Mouse (Mus musculus): Measurements from ENCODE around the gene Notum.

Notum gene

DNA sequence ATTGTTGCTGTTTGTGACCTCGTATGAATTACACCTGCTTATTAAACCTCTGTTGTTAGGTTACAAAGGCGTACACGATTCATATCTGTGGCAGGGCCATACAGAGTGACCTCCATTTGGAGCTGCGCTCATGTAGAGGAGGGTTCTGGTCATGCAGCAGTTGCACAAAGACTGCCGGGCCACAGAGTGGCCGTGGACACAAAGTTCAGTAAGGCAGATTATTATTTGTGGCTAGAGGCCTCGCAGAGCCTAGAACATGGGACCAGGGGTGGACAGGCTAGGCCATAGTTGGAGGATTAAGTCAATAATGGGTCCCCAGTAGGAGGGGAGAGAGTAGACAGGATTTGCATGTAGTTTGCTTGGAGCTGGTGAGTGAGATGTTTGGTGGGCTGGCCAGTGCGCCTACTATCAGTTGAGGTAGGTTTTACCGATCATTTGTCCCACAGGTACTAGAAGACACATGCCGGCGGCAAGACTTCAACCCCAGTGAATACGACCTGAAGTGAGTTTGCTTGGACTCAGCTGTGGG is 12.7 kb upstream of the Notum start:
- DNase-seq: no peak

DNA sequence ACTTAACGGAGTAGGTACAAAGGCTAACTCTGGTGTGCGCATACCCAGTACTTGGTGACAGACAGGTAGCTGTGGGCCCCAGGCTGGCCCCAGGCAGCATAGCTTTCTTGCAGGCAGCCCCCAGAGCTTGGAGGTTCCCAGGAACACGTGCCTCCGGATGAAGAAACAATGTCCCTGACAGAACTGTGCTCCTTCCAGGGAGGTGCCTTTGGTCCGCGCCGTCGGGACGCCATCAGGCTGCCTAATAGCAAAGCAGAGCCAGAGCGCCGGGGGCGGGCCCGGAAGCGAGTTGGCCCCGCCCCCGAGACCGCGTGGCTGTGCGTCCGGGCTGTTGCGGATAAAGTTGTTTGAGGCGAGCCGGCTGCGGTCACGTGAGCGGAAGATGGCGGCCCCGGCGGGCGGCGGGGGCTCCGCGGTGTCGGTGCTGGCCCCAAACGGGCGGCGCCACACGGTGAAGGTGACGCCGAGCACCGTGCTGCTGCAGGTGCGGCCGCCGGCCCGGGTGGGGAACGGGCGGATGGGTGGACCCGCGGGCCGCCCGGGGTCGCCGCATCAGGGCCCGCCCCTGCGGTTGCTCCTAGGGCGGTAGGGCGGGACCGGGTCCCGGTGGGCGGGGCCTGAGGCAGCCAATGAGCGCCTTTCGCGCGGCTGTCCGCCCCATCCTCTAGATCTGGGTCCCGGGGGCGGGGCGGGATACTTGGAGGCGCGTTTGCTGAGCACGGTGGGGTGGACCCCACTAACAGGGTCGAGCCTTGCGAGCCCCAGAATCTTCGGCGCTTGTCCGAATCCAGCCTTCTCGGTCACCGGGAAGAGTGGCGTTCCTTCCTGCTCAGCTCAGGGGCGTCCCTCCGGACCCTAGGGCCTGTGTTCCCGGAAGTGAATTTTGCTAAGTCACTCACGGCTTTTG is 12.0 kb upstream of the Notum start, which contains the start of gene Aspscr1:
Aspscr1 (plus strand) TSS at position 287 of the 907 bp plus-strand sequence.
- DNase-seq: peak; percentile 95 to 96

DNA sequence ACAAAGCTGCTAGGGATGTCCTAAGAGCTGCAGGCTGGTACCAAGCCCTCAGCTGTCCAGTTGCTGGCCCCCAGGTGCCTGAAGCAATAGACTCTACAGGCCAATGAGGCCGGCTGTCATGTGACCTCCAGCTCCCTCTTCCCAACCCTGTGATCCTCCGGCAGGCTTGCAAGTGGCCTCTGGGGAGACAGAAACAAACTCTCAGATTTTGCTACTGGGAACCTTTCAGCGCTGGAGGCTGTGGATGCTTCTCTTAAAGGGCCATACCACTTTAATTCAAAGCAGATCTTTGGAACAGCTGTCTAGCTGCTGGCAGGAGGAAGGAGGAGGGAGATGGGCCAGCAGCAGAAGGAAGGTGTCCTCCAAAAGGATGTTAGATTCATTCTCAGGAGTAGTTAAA is 5.6 kb upstream of the Notum start:
- no peak for DNase-seq

DNA sequence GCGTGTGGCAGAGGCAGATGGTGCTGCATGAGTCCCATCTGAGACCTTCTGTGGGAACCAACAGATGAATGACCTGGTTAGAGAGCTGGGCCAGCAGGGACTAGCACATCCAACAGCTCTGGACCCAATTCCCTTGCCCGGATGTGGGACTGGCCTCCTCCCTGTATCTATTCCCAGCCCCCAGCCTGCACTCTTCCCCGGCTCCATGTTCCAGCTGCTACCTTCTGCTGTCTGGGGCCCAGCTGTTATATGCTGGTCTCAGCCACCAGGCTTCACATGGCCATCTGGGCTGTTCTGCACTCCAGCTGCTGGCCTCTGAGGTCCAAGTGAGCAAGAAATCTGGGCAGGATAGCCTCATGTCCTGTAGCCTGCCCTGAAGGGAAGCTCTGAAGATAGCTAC is 4.4 kb upstream of the Notum start:
- DNase-seq: no peak

GRCm38 (mm10) chr11:120663714-120664113 is 2.7 kb upstream of the Notum start:
- DNase-seq: no peak

- DNase-seq: peak; percentile 37 to 46
These were observed 1.8 kb upstream of the Notum start for GRCm38 (mm10) chr11:120662759-120663158.

DNA sequence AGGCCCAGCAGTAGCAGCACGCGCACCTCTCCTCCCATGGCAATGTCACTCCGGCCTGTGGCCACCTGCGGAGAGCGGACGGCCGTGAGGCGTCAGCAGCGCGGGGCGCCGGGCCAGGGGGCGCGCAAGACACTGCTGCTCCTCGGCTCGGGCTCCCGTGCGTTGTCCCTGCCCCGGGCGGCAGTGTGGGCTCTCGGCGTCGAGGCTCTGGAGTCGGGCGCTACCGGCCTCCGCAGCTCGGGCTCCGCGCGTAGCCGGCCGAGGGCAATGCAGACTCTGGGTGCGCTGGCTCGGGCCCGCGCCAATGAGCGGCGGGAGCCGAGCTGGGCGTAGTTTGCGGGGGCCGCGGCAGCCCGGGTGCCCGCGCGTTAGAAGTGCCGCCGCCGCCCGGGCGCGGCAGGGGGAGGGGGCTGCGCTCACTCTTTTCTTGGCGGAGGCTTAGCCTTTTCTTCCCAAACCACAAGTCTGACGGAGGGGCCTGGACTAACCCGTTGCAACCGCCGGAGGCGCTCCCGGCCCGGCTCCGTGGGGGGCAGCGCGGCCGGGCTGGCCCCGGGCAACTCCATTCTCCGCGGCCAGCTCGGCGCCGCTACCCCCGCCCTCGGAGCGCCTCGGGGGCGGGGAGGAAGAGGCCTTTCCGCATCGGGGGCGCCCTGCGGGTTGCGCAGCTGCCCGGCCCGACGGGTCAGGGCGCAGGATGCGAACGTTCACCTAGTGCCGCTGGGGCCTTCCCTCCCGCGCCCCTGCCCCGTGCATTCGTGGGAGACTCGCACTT is 487 bp downstream of the Notum start:
- peak; percentile 25 to 57 for DNase-seq

GRCm38 (mm10) chr11:120659509-120660300 is 1.3 kb downstream of the Notum start:
- DNase-seq: no peak

DNA sequence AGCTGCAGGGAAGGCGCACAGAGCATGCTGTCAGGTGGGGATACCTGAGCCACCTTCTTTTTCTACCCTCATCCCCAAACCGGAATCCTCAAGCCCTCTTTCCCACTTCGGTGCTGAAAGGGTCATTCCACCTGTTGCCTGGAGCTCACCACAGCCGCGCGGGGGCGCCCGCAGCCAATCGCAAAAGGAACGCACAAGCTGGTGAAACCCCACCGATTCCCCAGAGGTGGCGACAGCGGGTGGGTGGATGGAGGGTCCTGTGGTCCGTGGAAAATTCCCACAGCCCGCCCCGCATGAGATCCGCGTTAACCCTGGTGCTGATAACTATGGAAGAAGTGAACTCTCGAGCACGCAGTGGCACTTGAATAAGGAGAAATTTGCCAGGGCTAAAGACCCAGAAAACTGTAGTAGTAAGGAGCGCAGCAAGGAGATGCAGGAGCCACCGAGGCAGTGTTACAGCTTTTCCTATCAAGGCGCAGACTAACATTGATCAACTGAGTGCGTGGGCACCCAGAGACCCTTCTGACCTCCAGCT is 2.0 kb downstream of the Notum start:
- DNase-seq: peak; percentile 75 to 81

DNA sequence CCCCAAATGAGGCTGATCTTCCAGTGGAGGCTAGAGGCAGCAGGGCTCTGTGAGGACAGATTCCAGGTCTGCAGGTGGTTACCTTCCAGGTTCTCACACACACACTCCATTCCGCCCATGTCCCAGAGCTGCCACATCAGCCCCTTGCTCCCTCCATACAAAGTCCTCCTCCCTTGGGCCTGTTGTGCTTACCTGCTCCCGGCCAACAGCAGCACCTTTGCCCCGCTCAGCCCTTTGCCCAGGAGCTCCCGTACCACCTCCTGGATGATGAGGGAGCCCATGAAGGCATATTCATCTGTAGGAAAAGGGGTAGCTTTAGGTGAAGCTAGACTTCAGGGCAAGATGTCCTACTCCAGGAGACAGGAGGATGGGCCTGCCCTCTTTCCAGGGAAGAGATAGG is 3.7 kb downstream of the Notum start:
- no peak for DNase-seq

- DNase-seq: no peak
These were observed 6.2 kb downstream of the Notum start for GRCm38 (mm10) chr11:120654741-120655140.

DNA sequence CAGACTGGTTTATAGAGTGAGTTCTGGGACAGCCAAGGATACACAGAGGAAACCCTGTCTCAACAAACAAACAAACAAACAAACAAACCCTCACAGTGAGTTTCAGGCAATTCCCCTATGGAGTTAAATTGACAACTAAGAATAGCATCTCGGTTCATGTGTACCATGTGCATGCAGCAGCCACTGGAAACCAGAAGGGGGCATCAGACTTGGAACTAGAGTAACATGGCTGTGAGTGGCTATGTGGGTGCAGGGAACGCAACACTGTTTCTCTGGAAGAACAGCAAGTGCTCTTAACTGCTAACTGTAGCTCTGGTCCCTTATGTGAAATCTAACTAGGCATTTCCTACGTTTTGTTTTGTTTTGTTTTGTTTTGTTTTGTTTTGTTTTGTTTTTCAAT is 9.1 kb downstream of the Notum start:
- no peak for DNase-seq

DNA sequence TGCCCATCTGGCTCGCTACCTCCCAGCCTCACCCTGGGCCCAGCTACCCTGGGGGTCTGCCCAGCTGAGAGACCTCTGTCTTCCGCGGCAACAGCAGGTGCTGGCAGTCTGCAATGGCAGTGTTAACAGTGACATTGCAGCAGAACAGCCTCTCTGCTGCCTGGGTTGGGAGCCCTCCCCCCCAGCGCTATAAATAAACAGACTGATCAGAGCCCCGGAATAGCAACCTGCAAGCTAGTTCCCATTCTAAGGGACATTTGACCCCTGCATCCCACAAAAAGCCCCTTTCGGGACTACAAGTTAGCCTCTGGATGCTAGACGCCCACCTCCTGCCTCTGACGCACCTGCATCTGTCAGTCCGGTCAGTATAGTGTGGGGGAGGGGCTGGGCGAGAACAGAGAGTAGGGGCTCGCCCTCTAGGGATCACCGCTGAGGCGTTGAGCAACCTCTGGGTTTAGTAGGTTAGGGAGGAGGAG is 12.9 kb downstream of the Notum start, which contains the start of gene Myadml2:
Myadml2 (minus strand) TSS at position 158 of the 476 bp plus-strand sequence.
- peak; percentile 57 to 64 for DNase-seq

- DNase-seq: no peak
These were observed 13.7 kb downstream of the Notum start for GRCm38 (mm10) chr11:120647047-120647830.

DNA sequence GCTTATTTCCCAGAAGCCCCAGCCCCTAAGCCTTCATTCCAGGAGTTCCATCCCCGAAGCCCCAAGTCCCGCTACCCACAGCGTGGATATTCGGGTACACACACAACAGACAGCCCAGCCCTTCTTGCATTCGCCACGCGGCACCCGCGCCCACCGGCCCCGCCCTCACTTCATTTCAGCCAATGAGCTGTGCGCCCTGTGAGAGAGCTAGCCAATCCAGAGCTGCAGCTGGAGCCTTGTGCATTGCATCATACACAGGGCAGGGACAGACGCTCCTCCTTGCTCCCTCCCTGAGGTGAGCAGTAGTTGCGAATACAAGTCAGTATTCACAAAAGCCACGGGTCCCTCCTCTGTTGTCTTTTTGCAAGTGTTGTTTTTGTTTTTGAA is 17.4 kb downstream of the Notum start, which contains the start of gene Pycr1:
Pycr1 (minus strand) TSS at position 169 of the 387 bp plus-strand sequence.
- peak; percentile 95 for DNase-seq

DNA sequence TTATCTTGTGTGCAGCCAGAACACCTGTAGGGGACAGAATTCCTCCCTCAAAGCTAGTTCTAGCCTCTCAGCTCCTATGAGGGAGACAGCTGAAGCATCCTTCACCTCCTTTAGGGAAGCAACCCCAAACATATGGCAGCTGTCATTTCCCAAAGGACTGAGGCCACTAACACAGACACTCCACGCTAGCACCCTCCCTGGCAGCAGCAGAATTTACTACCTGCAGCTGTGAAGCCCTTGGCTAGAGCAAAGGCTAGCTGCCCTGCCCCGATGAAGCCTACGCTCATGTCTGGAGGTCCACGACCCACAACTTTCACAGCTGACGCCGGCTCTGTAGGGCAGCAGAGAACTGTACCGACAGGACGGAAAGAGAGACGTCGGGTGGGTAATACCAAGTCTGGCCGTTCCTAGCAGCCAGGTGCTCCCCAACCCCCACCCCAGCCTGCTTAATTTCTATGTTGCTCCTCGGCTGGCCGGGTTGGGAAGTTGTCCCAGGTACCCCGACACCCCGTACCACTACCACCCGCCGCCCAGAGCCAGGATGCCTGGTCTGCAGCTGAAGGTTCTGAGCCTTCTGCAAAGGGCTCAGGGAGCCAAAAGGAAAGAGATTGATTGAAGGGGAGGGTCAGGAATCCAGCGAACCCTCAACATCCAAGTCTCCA is 17.9 kb downstream of the Notum start:
- DNase-seq: peak; percentile 44 to 45

DNA sequence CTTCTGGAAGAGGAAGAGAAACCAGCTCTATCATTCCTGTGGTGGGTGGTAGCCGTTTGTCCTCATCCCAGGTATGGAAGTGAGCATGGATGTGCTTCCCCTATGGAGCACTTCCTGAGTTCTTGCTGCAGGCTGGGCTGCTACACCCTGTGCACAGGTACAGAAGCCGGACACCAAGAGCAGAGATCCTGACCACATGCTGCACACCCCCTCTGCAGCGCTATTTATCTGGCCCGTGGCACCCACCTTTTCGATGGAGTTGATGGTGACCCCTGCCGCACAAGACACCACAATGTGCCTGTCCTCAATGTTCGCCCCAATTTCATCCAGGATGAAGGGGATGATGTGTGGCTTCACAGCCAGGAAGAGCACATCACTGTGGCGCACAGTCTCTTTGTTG is 19.1 kb downstream of the Notum start:
- DNase-seq: no peak

DNA sequence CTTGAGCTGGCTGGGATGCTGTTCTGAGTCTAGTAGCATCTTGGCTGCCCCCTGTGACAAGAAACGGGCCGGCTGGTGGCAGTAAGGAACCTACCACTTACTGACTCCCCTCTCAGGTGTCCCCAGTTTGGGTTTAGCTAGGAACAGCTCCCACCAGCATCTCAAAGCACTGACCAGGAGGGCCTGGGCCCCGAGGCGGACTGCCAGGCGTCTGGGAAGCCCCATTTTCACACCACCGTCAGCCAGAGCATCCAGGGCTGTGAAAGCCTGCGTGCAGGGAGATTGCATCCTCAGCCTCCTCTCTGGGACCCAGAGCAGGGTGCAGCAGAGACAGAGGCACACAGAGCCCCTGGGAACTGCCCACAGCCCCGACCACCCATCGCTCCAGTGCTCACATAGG is 19.7 kb downstream of the Notum start:
- DNase-seq: no peak

DNA sequence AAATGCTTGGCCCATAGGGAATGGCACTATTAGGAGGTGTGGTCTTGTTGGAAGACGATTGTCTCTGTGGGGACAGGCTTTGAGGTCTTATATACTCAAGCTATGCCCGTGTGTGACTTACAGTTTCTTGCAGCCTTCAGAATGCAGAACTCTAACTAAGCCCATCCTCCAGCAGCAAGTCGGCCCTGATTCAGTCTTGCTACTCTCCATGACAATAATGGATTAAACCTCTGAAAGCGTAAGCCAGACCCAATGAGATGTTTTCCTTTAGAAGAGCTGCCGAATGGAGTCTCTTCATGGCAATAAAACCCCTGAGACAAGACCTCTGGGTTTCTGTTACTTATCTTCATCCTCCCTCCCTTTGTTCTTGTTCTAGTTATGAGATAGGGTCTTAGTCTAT is 26.2 kb downstream of the Notum start:
- DNase-seq: no peak

DNA sequence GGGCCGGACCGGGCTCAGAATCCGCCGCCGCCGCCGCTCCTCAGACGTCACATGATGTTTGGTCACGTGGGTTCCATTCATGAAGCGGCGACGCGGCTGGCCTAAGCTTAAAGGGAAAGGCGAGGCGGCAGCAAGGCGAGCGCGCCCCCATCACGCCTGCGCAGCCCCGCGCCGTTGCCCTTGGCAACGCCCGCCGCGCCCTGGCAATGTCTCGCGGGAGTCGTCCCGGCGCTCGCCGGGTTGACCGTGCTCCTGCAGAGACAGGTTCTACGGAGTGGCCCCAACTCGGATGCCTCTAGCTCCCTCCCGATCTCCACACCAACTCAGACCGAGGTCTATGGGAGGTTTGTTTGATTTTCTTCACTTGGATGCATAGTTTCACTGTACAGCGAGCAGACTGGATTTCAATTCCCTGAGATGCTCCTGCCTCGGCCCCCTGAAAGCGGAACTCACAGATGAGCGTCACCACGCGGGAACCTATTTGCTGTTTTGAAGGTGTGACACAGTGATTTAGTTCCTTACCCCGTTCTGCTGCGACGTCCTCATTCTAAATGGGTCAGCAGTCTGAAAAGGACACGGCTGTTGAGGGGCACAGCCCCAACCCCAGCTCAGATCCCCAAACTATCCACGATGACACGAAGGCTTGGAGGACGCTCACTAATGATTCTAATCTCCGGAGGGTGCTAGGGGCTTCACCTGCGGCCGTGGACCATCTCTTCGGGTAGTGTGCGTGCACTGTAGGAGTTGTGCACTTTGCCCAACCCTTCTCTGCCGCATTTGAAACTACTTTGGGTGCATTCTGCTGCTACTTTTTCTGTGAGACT is 27.2 kb downstream of the Notum start, which contains the start of gene Mafg:
Mafg (minus strand) TSS at position 81 of the 824 bp plus-strand sequence.
- peak; percentile 95 for DNase-seq

All from cerebellum, postnatal 14 days (tissue).